Mouse (Mus musculus) frontal cortex, adult 2 months (tissue): ENCODE data around the gene Fosb. TPM values are rescaled to one million over a fixed set of nuclear protein-coding genes. Genes with fewer than 3 reads are reported as not detected.

ENCODE experiments used
- DNase-seq, 2 experiments: peaks; one replicate each; pipeline ENCODE4 v3.0.0; 2022; ENCODE audit warnings: low spot score in 1 of 2; ENCODE audit errors: extremely low spot score in 1 of 2
- polyA plus RNA-seq: library from polyadenylated mRNA; depleted of rRNA; stranded (reverse); fragments of >200 nt; gene quantifications from 2 replicates; pipeline ENCODE4 v1.2.3, GENCODE M21; 2012

The Fosb gene
- polyA plus RNA-seq, 1 experiment: 6.3 TPM

GRCm38 (mm10) chr7:19307739-19308453, 2.0 kb downstream of the Fosb start:
- DNase-seq: peak in 1 of 2 experiments; percentile 84

- DNase-seq: no peak
Measured at GRCm38 (mm10) chr7:19306819-19307738, 2.8 kb downstream of the Fosb start.

- no peak for DNase-seq
Measured at GRCm38 (mm10) chr7:19305796-19306765, 3.8 kb downstream of the Fosb start.

DNA sequence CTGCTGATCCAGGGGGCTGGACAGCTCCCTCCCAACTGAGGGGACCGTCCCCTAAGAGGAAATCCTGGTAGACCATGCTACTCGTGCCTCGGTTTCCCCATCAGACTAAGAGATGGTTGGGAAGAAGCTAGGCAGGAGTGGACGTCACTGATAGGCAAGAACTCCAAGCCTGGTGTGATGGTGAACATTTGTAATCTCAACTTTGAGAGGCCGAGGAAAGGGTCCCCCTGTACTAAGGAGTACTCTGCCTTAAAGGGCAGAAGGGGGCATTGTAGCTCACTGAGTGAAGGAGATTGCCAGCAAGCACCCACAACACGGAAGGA, 4.5 kb downstream of the Fosb start:
- no peak for DNase-seq

DNA sequence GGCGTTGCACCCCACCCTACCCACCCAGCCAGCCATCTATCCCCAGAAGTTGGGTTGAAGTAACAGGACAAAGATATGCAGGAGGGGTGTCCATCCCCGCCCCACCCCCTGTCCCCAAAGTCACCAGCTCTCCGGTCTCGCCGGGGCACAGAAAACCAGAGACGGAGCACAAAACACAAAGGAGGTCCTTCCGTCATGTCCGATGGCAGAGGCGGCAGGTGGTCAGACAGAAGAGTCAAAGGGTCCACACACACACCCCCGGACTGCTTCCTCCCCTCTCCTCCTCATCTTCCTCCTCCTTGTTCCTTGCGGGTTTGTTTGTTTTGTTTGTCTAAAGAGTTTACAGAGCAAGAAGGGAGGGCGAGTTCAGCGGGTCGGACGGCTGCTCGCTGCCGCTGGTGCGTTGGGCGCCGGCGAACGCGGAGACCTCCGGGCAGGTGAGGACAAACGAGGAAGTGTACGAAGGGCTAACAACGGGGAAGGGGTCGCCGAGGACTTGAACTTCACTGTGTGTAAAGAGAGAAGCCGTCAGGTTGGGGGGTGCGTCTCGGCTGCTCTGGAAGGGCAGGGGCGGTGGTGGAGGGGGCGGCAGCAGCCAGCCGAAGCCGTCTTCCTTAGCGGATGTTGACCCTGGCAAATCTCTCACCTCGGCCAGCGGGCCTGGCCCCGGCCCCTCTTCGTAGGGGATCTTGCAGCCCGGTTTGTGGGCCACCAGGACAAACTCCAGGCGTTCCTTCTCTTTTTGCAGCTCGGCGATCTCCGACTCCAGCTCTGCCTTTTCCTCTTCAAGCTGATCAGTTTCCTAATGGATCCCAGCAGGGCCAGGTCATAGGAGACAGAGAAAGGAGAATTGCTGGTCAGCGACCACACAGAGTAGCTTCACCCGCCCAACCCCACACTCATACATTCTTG, 5.1 kb downstream of the Fosb start:
- no peak for DNase-seq

DNA sequence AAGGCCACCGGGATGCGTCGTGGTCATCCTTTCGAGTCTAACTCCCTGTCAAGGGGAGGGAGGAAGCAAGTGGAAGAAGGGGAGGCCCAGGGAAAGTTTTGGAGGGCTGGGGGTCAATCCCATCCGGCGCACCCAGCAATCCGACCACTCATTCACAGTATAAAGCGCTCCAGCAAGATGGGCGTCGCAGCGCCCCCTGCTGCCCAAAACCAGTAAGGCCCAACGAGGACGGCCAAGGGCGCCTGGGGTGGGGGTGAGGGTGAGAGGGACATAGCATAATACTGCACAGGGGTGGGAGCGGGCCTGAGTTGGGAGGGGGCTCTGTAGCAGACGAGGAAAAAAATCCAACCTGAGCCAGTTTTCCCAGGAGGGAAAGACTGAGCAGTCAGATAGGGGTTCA, 6.1 kb downstream of the Fosb start:
- DNase-seq: peak in 1 of 2 experiments; percentile 84

DNA sequence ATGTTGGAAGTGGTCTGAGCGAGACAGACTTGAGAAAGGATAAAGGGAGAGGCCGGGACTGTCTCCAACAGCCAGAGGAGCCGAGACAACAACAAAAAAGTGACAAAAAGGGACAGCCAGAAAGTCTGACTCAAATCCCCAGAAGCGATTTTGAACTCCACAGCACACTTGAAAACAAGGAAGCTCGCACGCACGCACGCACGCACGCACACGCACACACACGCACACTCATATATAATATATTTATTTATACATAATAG, 6.9 kb downstream of the Fosb start:
- no peak for DNase-seq

GRCm38 (mm10) chr7:19302264-19303045, 7.4 kb downstream of the Fosb start:
- no peak for DNase-seq

- DNase-seq: no peak
Measured at GRCm38 (mm10) chr7:19301461-19302263, 8.2 kb downstream of the Fosb start.

GRCm38 (mm10) chr7:19300501-19301421, 9.1 kb downstream of the Fosb start:
- DNase-seq: peak in 1 of 2 experiments; percentile 87

- DNase-seq: peak in 1 of 2 experiments; percentile 69
Measured at GRCm38 (mm10) chr7:19299194-19299593, 10.7 kb downstream of the Fosb start.

DNA sequence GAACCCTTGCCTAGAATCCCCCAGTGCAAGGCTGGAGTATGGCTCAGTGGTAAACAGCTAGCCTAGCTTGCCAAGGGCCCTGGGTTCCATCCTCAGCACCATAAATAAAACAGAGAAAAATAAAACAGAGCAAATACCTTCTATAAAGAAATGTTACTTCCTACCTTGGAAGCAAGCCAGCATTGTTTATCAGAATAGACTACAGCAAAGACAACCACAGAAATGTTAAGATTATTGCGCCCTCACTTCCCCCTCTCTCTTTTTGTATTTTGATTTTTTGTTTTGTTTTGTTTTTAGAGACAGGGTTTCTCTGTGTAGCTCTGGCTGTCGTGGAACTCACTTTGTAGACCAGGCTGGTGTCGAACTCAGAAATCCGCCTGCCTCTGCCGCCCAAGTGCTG, 12.1 kb downstream of the Fosb start:
- DNase-seq: no peak

DNA sequence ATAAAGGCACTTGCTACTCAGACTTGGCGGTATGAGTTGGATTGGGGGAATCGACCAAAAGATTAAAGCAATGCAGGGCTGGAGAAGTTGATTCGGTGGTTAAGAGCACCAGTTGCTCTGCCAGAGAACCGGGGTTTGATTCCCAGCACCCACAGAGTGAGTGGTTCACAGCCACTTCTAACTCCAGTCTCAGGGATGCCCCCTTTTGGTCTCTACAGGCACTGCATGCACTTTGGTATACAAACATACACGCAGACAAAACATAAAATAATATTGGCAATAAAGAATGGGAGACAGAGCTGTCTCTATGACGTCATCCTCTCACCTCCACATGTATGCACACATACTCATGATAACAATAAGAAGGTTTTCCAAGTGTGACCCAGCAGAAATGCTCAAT, 12.8 kb downstream of the Fosb start:
- DNase-seq: no peak

DNA sequence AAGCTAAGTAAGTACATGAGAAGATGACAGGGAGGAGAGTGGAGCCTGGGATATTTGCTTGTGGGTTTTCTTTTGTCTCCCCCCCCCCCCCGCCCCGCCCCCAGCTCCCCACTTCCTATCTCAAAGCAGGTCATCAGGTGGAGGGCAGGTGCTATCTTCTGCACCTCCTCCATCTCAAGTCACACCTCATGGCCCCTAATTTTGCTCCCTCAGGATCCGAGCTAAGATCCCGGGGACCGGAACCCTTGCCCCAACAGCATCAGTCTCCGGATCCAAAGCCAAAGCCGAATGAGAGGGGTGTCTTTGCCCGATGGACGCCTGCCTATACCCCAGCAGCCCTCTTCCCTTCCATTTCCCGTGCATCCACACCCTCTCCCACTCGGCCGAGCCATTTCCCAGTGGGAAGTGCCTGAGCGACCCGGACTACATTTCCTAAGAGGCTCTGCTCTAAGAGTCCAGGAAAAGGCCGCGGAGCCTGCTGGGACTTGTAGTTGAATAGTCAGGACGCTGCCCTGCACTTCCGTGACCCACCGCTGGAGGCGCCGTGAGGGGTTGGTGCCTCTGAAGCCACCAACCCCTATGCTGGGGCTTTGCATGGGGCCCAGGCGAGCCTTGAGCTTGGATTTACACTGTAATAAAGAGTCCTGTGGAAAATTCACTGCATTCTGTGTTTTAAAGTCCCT, 14.2 kb downstream of the Fosb start:
- DNase-seq: peak; percentile 95 to 99

DNA sequence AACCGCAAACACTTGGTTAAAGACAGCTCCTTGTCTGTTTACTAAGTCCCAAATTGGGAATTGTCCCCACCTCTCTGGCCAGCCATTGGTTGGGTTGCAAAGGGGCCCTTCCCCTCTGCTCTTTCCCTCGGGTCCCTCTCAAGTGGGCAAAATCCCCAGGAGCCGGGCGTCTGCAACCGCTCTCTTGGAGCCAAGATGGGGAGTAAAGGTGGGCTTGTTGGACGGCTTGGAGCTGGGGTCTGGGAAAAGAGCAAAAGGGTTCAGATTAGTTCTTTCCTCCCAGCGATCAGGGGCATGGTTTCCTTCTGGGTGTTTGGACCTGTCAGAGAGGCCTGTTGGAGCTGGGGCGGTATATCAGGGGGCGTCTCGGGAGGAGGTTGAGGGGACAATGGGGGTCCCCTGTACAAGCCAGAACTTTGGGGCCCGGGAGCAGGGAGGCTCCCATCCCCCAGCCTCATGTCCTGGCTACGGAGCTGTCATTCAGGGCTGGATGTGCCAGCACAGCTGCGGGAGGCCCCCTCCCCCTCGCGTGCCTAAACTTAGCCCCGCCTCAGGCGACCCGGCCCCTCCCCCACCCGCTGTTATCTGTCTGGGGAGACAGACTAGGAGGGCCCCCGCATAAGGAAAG, 18.8 kb downstream of the Fosb start:
- DNase-seq: no peak

GRCm38 (mm10) chr7:19284763-19285162, 25.1 kb downstream of the Fosb start:
- DNase-seq: peak in 1 of 2 experiments; percentile 72
